Mouse (Mus musculus) forebrain, postnatal 0 days (tissue): ENCODE results near the gene C1qb. TPM values are rescaled to one million over a fixed set of nuclear protein-coding genes. Genes with fewer than 3 reads are reported as not detected.

Experiments
- ATAC-seq: fragments of 200-750 bp; cut with Nextera tagmentation; 2 replicates; pipeline ENCODE4 v1.8.0; 2017; ENCODE audit warnings: mild to moderate bottlenecking, moderate library complexity
- DNase-seq: peaks from one replicate; pipeline ENCODE4 v3.0.0-alpha.2; 2015
- H3K27ac ChIP-seq: fragments of 300-500 bp; sonication (generic); 2 replicates; pipeline ENCODE4 v1.5.1; 2014; ENCODE audit warnings: low read depth, mild to moderate bottlenecking, antibody characterized with exemption, low read length, moderate library complexity, mixed read lengths
- H3K27me3 ChIP-seq: fragments of 300-500 bp; sonication (generic); 2 replicates; pipeline ENCODE4 v1.6.1; 2014; ENCODE audit warnings: mild to moderate bottlenecking, low read length, mixed read lengths; ENCODE audit not compliant: insufficient read depth
- H3K36me3 ChIP-seq: fragments of 300-500 bp; sonication (generic); 2 replicates; pipeline ENCODE4 v1.6.1; 2014; ENCODE audit warnings: mild to moderate bottlenecking, moderate library complexity; ENCODE audit not compliant: insufficient read depth
- H3K4me1 ChIP-seq: fragments of 300-500 bp; sonication (generic); 2 replicates; pipeline ENCODE4 v1.6.1; 2014; ENCODE audit warnings: antibody characterized with exemption; ENCODE audit not compliant: insufficient read depth
- H3K4me2 ChIP-seq: fragments of 300-500 bp; sonication (generic); 2 replicates; pipeline ENCODE4 v1.6.1; 2014; ENCODE audit warnings: low read depth, mild to moderate bottlenecking, moderate library complexity
- H3K4me3 ChIP-seq: fragments of 300-500 bp; sonication (generic); 2 replicates; pipeline ENCODE4 v1.5.1; 2014; ENCODE audit warnings: low read depth, low read length, mixed read lengths
- H3K9ac ChIP-seq: fragments of 300-500 bp; sonication (generic); 2 replicates; pipeline ENCODE4 v1.6.1; 2014; ENCODE audit warnings: mild to moderate bottlenecking
- H3K9me3 ChIP-seq: fragments of 300-500 bp; sonication (generic); 2 replicates; pipeline ENCODE4 v1.6.1; 2016; ENCODE audit warnings: low read length
- CTCF ChIP-seq: sonication (generic); IDR thresholded peaks from 2 replicates; pipeline ENCODE4 v1.5.1; 2016; ENCODE audit warnings: antibody characterized with exemption, control low read depth, low read depth
- WGBS: fragments of 180-500 bp; shearing (Covaris S2); extraction: QIAGEN DNeasy Blood & Tissue Kit; methylation state at CpG from one replicate; pipeline ENCODE4 v1.1.7; 2014; 5-methylcytosine and 5-hydroxymethylcytosine counted together
- polyA plus RNA-seq: library from polyadenylated mRNA; unstranded; fragments of >200 nt; fragmentation: Nextera tagmentation; extraction: Ambion mirVana; gene quantifications from 2 replicates; pipeline ENCODE4 v1.2.1, GENCODE M21; 2015
- total RNA-seq: library from RNA; depleted of rRNA; stranded (reverse); fragments of >200 nt; gene quantifications from 2 replicates; pipeline ENCODE4 v1.2.3, GENCODE M21; 2014

Gene C1qb
- total and polyA plus RNA-seq, 2 experiments from 2014 or later: 57.1 to 67.4 TPM

DNA sequence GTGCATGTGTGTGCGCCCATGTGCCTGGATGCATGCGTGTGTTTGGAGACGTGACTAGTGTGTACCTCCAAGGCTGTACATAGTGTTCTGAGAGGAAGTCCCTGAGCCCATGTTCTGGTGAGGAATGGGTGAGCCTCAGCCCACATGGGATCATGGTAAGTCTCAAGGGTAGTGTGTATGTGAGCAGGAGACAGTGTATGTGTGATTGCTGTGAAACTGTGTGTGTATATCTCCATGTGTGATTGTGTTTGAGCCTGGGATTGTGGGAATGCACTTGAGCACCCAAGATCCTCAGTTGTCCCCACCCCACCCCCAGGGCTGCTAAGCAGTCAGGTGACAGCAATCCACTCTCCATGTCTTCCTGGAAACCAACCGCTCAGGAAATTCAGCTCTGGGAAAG lies 8.8 kb upstream of the C1qb start:
- 66% methylated on average over 4 of the region's 4 CpGs for WGBS
- Histone ChIP-seq H3K9ac (no peak overlapping the region), H3K4me1 (no peaks in the 10 kb centered on the region), H3K27me3 (peaks cover 22% of the 10 kb centered on the region), H3K9me3 (no peaks in the 10 kb centered on the region), H3K4me3 (no peak overlapping the region), H3K27ac (no peak overlapping the region), H3K4me2 (no peak overlapping the region), H3K36me3 (no peaks in the 10 kb centered on the region)
- TF ChIP-seq CTCF: no peak
- no peak for ATAC-seq
- DNase-seq: no peak

DNA sequence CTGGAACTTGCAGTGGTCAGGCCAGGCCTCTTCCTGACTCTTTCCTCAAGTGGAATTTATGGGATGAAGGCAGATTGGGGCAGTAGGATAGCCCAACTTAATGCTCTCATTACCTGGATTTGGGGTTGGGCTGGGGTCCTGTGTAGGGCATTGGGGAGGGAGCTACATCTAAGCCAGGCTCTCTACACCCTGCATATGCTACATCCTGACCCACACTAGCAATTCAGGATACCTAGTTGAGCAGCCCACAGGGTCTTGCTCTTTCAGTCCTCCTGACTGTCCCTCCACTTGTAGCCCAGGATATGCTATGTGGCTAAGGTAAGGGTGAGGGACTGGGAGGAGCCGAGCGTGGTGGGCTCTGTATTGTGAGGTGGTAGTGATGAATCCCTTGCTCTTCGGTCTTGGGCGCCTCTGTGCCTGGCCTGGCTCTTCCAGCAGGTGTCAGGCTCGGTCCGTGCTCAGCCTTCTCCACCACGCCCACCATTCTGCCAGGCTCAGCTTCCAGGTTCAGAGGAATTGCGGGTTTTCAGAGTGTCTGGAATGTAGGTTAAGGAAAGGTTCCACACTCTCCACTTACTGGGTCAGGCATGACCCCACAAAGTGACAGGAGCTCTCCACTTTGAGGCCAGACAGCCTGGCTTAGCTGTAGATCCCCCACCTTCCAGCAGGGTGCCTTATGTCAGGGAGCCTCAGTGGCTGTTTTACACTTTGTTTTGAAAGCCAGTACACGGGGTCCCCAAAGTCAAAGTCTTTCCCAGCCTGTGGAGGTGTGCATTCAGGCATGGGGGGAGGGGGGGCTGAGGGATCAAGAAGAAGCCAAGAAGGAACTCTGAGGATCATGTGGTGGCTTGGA lies 7.9 kb upstream of the C1qb start:
- ATAC-seq (peak; percentile 90), DNase-seq (peak; percentile 88)
- H3K4me2 ChIP-seq: no peak overlapping the region
- 7% methylated on average over 9 of the region's 9 CpGs for WGBS
- no peak overlapping the region for H3K4me3 ChIP-seq
- peaks cover 22% of the 10 kb centered on the region for H3K27me3 ChIP-seq
- no peaks in the 10 kb centered on the region for H3K9me3 ChIP-seq
- H3K9ac ChIP-seq: no peak overlapping the region
- TF ChIP-seq CTCF: peak; percentile 95
- H3K4me1 ChIP-seq: no peaks in the 10 kb centered on the region
- no peak overlapping the region for H3K27ac ChIP-seq
- no peaks in the 10 kb centered on the region for H3K36me3 ChIP-seq

GRCm38 (mm10) chr4:136892811-136893210 lies 6.8 kb upstream of the C1qb start, which contains the start of gene C1qc:
TSS of gene C1qc (minus strand) at chr4:136893065.
- H3K4me1 ChIP-seq: no peaks in the 10 kb centered on the region
- no peak within 1 kb of the TSS for H3K4me3 ChIP-seq
- peaks cover 22% of the 10 kb centered on the region for H3K27me3 ChIP-seq
- H3K27ac ChIP-seq: no peak within 1 kb of the TSS
- H3K4me2 ChIP-seq: no peak within 1 kb of the TSS
- ATAC-seq (no peak), DNase-seq (no peak)
- WGBS: 64% methylated on average over 5 of the region's 5 CpGs
- no peak for TF ChIP-seq CTCF
- H3K9me3 ChIP-seq: no peaks in the 10 kb centered on the region
- no peaks in the 10 kb centered on the region for H3K36me3 ChIP-seq
- H3K9ac ChIP-seq: no peak within 1 kb of the TSS

- Histone ChIP-seq H3K9ac (no peak overlapping the region), H3K27ac (no peak overlapping the region), H3K4me2 (no peak overlapping the region), H3K4me3 (no peak overlapping the region), H3K9me3 (no peaks in the 10 kb centered on the region), H3K4me1 (no peaks in the 10 kb centered on the region), H3K27me3 (peaks cover 22% of the 10 kb centered on the region), H3K36me3 (no peaks in the 10 kb centered on the region)
- ATAC-seq (no peak), DNase-seq (no peak)
- TF ChIP-seq CTCF: no peak
- 65% methylated on average over 7 of the region's 7 CpGs for WGBS
Observed at GRCm38 (mm10) chr4:136892371-136892770, 6.4 kb upstream of the C1qb start.

DNA sequence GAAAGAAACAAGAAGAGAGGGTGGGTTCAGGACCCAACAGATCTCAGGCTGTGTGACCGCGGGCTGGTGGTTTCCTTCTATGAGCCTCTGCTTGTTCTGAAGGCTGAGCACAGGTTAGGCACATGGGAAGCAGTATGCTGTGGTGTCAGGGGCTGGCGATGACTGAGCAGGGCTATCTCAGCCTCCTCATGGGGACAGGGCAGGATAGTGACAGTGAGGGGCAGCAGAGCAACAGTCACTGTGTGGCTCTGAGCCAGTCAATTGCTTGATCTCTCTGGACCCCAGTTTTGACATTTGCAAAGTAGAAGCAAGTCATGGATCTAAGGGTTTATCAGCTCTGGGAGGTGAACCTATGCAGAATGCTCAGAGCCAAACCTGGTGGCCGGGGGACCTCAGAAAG lies 5.1 kb upstream of the C1qb start:
- Histone ChIP-seq H3K4me3 (no peak overlapping the region), H3K9me3 (no peaks in the 10 kb centered on the region), H3K9ac (no peak overlapping the region), H3K4me1 (no peaks in the 10 kb centered on the region), H3K27me3 (peaks cover 13% of the 10 kb centered on the region), H3K27ac (no peak overlapping the region), H3K4me2 (no peak overlapping the region), H3K36me3 (no peaks in the 10 kb centered on the region)
- no peak for ATAC-seq
- 88% methylated on average over 4 of the region's 4 CpGs for WGBS
- no peak for DNase-seq
- no peak for TF ChIP-seq CTCF

DNA sequence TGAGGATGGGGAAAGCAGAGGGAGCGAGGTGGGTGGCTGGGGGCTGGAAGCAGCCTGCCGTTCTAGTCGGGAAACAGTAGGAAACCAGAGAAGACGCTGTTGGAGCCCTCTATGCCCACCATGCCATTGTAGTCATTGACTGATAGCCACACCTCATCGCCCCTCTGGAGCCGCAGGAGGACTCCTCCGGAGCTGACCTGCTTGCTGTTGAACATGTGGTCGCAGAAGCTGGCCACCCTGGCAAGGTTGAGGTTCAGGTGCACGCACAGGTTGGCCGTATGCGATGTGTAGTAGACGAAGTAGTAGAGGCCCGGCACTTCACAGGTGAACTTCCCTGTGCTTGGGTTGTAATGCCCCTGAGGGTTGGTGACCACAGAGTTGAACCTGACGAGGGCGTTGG lies 4.0 kb upstream of the C1qb start:
- Histone ChIP-seq H3K9ac (no peak overlapping the region), H3K4me2 (no peak overlapping the region), H3K4me3 (no peak overlapping the region), H3K27ac (no peak overlapping the region), H3K27me3 (peaks cover 2% of the 10 kb centered on the region; the same call in 1 of the 2 replicates), H3K4me1 (no peaks in the 10 kb centered on the region), H3K36me3 (no peaks in the 10 kb centered on the region), H3K9me3 (no peaks in the 10 kb centered on the region)
- WGBS: 90% methylated on average over 15 of the region's 15 CpGs
- no peak for ATAC-seq
- no peak for DNase-seq
- no peak for TF ChIP-seq CTCF

- H3K4me3 ChIP-seq: no peak overlapping the region
- DNase-seq (no peak), ATAC-seq (no peak)
- H3K4me1 ChIP-seq: no peaks in the 10 kb centered on the region
- no peaks in the 10 kb centered on the region for H3K9me3 ChIP-seq
- H3K36me3 ChIP-seq: no peaks in the 10 kb centered on the region
- no peak overlapping the region for H3K9ac ChIP-seq
- no peak overlapping the region for H3K27ac ChIP-seq
- TF ChIP-seq CTCF: no peak
- no peaks in the 10 kb centered on the region for H3K27me3 ChIP-seq
- 75% methylated on average over 5 of the region's 5 CpGs for WGBS
- H3K4me2 ChIP-seq: no peak overlapping the region
Observed at GRCm38 (mm10) chr4:136887714-136888113, 1.7 kb upstream of the C1qb start.
